Mouse (Mus musculus) thymus, adult 2 months (tissue): ENCODE measurements around the gene Jag1.

Experiments
- CTCF ChIP-seq: fragments of 200-500 bp; IDR thresholded peaks from 2 replicates; pipeline ENCODE4 v1.5.1; 2012; ENCODE audit warnings: mild to moderate bottlenecking, control low read depth, low read length, moderate library complexity, borderline replicate concordance; ENCODE audit not compliant: control insufficient read depth, poor library complexity, insufficient read depth; ENCODE audit errors: extremely low read depth
- POLR2A ChIP-seq: fragments of 200-500 bp; IDR thresholded peaks from 2 replicates; pipeline ENCODE4 v1.6.1; 2012; ENCODE audit warnings: mild to moderate bottlenecking, low read length, control low read depth, moderate library complexity; ENCODE audit not compliant: control insufficient read depth, poor library complexity, insufficient read depth; ENCODE audit errors: extremely low read depth

DNA sequence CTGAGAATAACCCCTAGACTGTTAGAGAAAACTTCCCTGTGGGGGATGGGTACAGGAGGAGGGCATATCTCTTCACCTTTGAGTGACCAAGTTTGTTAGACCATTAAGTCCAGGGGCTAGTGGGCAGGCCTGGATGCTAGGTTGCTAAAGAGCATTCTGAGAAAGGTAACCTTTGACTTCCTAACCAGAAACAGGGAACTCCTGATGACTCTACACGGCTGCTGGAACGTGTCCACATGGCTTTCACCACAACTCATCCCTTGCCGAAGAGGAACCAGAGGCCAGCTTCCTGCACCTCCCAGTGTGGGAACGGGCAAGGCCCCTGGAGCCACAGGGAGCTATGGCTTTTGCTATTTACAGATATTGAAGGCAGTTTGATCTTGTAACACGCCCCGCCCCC, 36.0 kb downstream of the Jag1 start:
- TF ChIP-seq POLR2A (no peak), CTCF (no peak)
